Mouse (Mus musculus) right cerebral cortex, postnatal 4 days (tissue): ENCODE data around the gene Tmem258.

Experiments
- DNase-seq: peaks from one replicate; pipeline ENCODE4 v3.0.0-alpha.2; 2022

The Tmem258 gene

DNA sequence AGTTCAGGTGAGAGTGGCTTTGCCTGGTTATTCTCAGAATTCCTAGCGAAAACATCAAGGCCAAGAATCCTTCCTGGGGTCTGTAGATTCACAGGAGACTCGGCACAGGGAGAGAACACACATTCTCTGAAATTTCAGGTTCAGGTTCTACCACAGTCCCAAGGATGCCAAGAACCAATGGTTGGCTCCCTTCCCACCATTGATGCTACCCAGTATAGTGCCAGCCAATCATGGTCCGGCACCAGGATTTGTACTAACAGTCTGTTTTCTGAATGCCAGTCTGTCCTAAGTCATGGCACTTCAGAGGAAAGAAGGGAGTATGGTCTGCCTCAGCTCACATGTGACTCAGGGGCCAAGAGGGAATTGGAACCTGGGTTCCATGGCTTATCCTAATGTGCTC, 17.9 kb upstream of the Tmem258 start:
- DNase-seq: no peak

DNA sequence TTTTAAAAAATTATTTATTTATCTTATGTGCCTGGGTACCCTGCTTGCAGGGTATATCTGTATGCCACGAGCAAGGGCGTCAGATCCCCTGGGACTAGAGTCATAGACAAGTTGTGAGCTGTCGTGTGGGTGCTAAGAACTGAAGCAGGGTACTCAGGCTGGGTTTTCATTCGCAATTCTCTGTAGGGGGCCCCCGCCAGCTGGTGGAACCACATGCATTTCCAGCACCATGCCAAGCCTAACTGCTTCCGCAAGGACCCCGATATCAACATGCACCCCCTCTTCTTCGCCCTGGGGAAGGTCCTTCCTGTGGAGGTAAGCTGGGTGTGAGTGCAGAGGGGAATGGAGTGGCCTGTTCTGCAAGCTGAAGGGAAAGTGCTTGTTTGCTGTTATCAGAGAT, 17.2 kb upstream of the Tmem258 start:
- no peak for DNase-seq

DNA sequence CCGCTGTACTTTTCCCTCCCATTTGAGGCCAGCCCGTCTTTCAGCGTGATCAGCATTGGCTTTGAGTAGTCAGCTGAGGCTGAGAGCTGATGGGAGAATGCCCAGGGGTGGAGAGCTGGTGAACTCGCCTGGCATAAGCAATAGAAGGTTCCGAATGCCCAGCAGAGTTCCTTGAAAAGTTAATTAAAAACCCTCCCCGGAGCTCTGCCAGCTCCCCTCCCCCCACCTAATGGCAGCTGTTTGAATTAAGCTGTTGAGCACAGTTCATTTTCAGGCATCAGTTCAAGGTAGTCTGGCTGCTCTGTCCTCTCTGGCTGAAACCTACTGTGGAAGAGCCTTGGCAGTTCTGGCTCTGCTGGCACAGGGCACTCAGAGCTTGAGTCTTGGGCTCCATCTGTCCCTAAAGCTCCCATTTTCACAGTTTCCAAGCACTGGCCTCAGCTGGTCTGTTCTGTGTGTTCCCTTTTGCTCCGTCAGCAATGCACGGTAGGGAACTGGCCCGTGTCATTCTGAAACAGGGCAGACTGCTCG, 15.5 kb upstream of the Tmem258 start:
- DNase-seq: peak; percentile 63

DNA sequence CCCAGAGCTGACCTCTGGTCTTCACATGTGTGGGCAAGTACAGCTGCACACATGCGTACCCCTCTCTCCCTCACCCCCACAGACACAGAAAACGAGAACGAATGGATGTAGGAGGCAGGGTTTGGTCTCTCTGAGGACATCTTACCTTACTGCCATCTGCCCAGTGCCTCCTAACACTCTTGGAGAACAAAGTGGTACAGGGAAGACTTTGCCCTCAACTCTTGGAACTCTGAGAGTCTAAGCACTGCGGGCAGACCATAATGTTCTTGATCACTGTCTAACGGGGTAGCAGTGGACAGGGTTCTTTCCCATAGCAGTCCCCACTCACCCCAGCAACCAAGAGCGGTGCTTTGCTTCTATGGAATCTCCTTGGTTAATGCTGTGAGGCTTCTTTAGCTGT, 14.8 kb upstream of the Tmem258 start:
- DNase-seq: no peak

DNA sequence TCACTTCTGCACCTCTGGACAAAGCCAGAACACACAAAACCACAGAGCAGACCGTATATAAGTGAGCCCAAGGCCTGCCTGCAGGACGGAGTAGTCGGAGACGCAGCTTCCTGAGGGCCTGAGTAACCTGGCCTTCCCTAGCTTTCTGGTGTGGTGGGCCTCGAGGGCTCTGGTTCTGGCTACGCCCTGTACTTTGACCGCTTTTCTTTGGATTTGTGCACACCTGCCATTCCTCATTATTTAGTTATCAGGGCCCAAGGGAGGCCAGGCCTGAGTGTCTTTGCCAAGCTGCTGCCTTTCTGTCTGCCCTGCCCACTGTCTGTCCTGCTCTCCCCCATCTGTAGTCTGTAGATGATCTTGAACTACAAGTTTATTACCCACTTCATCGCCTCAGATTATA, 13.9 kb upstream of the Tmem258 start:
- DNase-seq: no peak

DNA sequence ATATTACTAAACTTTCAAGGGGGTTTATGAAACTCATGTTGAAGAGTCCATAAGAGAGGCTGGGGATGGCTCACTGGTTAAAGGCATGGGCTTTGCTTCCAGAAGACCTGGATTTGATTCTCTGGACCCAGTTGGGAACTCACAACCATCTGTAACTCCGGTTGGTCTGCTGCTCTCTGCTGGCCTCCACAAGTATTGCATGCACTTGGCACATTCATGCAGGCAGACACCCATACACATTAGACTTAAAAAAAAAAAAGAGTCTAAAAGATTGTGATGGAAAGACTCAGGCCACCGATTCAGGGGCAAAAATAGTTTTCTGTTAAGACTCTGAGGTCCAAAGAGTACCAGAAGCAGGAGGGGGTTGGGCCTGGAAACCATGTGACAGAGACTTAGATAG, 13.0 kb upstream of the Tmem258 start:
- DNase-seq: peak; percentile 83

DNA sequence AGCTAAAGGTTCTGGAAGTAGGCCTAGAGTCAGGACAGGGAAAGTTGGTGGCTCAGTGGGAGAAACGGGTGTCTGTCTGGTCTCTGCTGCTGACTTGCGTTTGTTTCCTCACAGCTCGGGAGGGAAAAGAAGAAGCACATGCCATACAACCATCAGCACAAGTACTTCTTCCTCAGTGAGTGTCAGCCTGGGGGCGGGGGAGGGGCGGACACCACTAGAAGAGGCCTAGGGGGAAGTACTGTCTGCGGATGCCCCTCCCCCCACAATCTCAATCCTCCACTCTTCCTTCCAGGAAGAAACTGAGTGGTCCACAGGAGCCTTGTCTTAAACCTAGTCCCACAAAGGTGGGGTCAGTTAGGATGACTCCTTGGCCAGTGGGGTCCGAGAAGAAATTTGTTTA, 12.5 kb upstream of the Tmem258 start:
- peak; percentile 47 for DNase-seq

DNA sequence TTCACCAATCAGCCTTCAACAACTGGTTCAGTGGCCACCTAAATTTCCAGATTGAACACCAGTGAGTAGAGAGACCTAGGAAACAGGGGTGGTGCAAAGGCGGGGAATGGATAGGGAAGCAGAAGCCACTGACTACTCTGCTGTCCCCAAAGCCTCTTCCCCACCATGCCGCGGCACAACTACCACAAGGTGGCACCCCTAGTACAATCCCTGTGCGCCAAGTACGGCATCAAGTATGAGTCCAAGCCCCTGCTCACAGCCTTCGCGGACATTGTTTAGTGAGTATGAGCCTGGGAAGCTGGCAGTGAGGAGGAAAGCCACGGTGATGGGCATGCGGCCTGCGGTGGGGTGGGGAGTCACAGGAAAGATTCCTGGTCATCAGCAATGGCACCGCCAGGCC, 9.5 kb upstream of the Tmem258 start:
- no peak for DNase-seq

DNA sequence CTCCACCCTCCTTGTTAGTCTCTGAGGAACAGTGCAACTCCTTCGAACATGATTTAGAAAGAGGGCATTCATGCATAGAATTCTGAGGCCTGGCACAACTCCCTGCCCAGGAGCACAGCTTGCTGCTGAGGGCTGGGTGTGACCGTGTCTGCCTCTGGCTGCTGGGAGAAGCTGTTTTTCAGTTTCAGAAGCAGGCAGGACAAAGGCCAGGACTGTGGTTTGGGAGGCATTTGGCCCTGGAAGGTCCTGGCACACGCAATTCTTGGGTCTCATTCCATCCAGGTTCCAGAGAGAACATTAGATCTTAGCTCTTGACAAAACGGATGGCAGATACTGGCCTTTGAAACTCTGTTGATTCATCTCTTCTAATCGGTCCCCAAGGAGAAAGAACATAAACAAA, 8.6 kb upstream of the Tmem258 start:
- DNase-seq: no peak

DNA sequence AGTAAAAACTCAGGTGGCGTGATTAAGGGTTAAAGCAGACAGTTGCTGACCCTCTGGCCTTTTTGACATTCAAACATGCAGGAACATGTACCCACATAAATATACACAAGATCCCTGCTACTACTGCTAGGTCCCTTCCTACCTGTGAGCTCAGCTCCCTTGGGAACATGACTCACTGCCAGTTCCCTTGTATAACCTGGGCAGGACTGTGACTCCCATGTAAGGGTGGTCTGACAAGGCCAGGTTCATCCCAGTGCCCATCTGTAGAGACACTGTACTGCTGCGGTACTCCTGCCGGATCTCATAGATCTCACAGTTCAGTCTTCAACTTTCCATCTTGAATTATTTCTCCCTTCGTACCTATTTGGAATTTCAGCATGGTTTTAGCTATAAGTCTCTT, 6.7 kb upstream of the Tmem258 start:
- DNase-seq: no peak

DNA sequence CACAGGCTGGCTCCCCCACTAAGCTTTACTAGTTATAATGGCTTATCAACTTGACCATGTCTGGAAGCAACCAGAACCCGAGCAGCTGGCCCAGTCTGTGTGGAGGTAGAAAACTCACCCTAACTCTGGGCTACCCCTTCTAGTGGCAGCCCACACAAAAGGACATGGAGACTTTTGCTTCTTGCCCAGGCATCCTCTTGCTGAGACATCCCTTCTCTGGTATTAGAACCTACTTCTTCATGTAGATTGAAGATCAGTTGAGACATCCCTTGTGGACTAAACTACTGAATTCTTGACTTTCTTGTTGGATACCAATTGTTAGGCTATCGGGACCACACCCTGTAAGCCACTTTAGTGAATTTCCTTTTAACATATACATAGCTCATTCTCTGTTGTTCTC, 5.5 kb upstream of the Tmem258 start:
- DNase-seq: no peak

DNA sequence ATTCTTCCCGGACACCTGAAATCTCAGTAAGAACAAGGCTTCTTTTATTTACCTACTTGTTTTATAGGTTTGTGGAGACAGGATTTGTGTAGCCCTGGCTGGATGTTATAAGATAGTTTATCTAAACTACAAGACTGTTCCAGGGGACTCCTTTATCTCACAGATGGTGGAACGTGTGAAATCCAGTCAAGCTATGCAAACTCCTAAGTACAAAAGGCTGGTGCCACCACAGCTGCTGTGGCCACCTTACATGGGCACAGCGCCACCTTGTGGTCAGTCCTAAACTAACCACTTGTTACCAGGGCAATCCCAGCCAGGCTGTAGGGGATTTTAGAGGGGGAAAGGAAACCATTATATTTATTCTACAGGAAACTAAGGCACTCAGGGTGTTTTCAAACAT, 5.1 kb upstream of the Tmem258 start:
- peak; percentile 94 for DNase-seq

DNA sequence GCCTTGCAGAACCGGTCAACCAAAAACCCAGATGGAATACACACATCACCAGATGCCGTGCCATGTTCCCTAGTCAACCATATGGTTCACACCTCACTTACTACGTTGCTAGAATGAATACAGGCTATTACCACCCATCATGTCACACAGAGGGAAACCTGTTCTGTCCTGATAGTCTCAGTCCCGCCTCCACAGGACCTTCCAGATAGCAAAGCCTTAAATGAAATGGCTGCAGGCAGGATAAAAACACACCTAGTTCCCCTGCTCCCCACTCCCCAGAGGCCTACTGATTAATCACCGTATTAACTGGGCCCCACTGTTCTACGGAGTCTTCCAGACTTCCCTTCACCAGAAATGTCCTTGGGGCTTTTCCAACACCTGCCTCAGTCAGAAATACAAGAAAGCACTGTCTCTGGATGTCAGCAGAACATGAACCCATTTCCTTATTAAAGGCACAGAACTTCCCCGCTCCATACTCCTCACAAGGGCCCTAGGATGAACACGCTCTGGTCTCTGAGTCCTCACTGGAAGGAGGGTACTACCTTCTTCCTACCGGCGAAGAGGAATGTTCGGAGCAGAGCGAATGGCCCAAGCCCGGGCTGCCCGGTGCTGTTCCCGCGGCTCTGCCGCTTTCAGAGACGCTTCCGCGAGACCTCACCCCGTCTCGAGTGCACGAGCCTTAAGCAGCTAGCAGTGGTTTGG, 517 bp upstream of the Tmem258 start:
- DNase-seq: no peak

DNA sequence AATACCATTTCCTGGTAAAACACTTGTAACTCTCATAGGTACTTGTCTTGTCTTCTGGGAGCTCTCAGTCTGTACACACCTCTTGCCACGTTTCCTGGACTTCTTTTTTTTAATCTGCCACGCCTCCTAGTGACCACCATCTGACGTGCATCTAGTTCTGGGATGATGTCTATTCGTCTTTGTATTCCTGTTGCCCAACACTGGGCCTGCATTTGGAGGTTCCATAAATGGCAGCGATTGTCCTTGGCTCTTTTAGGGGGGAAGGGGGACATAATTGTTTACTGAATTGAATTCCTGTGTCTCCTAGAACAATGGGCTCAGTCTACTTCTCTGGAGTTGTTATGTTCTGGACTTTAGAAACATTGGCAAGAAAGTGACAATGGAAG, 795 bp downstream of the Tmem258 start:
- no peak for DNase-seq

DNA sequence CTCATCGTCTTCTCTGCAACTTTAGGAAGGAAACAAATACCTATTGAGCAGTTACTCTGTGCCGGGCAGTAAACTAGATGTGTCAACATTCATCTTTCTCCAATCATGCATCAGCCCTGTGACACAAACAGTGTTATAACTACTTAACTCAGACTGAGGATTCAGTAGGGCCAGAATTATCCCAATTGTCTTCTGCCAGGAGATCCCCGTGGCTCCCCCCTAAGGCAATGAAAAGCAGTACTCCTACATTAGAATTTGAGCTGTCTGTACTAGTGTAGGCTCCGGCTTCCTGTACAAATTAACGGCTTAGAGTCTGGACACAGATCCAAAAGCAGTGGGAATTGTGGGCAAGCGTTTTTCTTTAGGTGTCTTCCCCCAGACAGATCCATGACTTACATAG, 1.2 kb downstream of the Tmem258 start:
- DNase-seq: no peak

DNA sequence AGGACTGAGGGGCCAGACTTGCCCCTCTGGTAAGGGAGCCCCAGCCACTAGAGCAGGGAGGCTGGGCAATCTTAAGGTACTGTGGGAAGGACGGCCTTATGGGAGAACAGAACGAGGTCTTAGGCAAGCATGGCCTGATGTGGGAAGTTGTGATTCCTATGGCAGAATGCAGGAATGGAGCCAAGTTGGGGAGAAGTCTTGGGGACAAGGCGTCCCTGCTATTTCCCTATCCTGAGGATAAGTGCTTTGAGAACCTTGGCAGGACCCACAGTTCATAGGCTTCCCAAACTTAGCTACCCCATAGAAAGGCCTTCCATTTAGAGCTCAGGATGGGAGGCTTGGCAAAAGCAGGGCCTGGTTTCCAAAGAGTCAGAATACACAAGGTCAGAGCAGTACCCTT, 5.0 kb downstream of the Tmem258 start:
- no peak for DNase-seq

DNA sequence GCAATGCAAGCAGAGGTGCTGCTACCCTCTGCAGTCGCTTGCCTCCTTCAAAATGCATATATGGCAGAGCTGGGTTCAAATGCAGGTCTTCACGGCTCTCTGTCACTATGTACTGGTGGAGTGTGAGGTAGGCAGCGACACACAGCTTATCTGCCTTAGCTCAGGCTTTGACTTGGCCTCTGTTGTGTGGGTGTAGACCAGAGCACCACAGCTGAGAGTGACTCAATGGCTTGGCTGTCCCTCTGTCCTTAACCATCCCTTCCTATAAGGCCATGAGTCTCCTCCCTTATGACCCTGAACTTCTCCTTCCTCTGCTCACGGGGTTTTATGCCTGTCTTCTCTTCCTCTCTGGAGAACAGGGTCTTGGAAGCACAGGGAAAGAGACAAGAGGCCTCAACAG, 7.1 kb downstream of the Tmem258 start:
- no peak for DNase-seq

DNA sequence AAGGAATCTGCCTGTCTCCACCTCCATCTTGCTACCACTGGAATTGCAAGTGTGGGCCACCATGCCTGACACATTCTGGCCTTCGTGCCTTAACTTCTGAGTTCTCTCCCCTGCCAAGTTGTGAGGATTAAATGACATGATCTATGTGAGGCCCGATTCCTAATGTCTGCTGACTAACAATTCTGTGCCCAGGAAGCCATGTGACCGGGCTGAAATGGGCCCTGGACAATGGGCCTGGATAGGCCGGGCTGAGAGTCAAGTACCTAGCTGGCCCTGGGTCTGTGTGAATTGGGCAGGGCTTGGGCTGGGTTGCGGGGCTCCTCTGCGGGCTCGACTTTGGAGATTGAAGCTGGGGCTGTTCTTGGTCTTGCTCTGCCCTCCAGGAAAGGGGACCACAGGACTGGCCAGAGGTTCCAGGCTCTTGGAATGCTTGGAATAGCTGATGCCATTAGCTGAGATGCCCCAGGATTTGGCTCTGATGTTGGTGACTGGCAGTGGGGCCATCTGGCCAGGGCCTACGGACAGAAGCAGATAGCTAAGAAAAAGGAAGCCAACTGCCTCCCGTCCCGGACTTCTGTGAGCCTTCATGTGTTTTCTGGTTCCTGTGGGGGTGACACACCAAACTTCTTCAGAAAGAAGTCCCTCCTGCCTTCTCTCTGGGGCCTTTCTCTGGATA, 10.1 kb downstream of the Tmem258 start:
- DNase-seq: no peak

DNA sequence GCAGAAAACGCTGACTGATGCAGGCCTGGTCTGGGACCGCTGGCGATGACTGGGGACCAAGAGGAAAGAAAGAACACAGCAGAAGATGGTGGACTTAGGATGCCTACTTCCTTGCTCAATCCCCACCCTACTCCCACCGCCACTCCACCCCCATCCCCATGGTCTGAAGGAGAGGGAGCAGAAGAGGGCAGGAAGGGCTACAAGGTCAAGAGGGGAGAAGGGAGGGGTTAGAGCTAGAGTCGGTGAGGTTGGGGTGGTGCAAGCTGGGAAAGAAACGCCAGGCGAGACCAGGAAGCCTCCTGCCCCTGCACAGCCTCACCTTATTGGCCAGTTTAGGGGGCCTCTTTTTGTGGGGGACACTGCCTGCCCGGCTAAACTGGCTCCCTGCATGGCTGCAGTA, 12.3 kb downstream of the Tmem258 start:
- no peak for DNase-seq

DNA sequence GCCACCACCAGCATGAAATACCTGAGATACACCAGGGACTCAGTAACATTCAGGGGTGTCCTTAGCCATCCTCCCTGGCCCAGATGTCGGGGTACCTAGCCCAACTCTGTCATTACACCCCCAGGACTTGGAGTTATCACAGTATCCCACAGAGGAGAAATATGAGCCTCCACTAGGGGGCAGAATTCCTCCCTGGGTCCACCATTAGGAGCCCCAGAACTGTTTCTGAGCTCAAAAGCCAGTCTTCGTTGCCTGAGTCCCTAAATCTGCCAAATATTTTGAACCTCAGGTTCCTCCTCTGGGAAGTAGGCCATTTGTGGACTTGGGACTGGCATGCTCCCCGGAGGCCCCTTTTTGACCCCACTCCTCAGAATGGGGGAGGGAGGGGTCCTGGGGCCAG, 15.3 kb downstream of the Tmem258 start:
- DNase-seq: no peak

DNA sequence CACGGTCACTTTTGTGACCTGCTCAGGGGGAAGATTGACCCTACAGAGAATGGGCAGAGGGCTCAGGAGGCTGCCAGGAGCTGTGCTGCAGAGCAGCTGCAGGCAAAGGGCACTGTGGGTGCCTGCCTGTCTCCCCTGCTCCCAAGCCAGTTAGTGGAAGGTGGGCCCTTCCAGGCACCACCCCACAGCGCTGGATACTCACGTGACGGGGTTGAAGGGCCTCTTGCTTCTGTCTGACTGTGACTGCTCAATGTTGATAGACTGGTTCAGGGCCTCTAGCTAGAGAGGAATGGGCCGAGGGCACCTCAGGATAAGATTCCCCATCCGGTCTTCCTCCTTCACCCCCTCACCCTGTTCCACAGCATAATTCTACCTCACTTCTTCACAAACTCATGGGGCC, 15.8 kb downstream of the Tmem258 start:
- no peak for DNase-seq

DNA sequence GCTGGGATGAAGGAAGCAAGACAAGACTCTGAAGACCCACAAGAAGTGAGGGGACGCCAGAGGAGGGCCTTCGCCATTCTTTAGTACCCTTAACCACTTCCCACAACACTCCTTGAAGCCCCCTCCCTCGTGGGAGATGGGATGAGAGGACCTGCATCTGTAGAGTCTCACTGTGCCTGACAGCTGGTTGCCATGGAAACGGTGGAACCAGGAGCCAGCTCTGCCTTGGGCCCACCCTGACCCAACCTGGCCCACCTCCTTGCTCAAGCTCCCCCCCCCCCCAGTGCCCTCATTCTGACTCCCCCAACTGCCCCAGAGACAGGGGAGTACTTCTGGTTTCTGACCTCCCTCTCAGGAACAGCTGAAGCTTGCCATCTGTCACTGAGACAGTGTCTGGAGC, 17.8 kb downstream of the Tmem258 start:
- DNase-seq: no peak

DNA sequence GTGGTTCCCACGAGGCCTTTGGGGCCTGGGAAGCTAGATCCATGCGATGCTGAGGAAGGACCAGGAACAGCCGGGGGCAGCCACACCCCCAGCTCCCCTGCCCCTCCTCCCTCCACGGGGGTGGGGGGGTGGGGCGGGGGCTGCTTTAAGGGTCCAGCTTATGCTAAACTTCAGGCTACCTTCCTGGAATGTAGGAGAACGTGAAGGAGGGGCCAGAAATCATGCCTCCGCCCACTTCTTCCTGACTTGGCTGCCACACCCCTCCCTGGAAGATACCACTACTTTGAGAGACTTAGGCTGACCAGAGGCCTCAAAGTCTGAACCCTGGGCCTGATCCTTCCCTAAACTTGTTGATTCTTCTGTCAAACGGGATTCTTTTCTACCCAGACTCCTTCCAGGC, 18.8 kb downstream of the Tmem258 start:
- DNase-seq: no peak

DNA sequence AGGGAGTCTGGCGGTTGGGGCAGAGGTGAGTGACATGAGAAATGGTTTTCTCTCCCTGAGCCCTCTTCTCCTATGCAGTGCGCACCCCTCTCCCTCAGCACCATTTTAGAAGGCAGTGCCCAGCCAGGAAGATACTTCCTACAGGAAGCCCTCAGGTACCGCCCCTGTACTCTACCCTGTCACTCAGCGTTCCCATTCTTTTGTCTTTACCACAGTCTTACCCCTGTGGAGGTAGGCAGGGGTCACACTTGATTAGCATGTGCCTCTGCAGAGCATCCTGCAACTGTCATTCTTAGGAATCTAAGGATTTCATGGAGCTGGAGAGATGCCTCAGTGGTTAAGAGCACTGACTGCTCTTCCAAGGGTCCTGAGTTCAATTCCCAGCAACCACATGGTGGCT, 19.7 kb downstream of the Tmem258 start:
- DNase-seq: no peak
